Mouse (Mus musculus) ES-Bruce4 (cell line): Measurements from ENCODE around the gene Slc25a33.

Experiments used
- CTCF ChIP-seq: IDR thresholded peaks from one replicate; pipeline ENCODE4 v1.8.1; 2011; ENCODE audit warnings: low read depth, low read length
- EP300 ChIP-seq: IDR thresholded peaks from 2 replicates; pipeline ENCODE4 v1.6.1; 2011; ENCODE audit warnings: low read depth, low read length; ENCODE audit not compliant: insufficient read depth
- POLR2A ChIP-seq: IDR thresholded peaks from one replicate; pipeline ENCODE4 v1.8.1; 2011; ENCODE audit warnings: low read length; ENCODE audit not compliant: insufficient read depth

- TF ChIP-seq POLR2A (no peak), CTCF (no peak), EP300 (no peak)
Observed at GRCm38 (mm10) chr4:149808060-149808567, 34.0 kb upstream of the Slc25a33 start.
